Mouse (Mus musculus) adrenal gland, postnatal 14 days (tissue): ENCODE results near the gene Lama1. TPM values are rescaled to one million over a fixed set of nuclear protein-coding genes. Genes with fewer than 3 reads are reported as not detected.
A peak's percentile ranks its signal among the peaks of the same experiment; 100 is the strongest.
"Not testable (repeated sequence)": the region's sequence is repeated elsewhere in the genome, so short reads cannot be mapped to it uniquely, and the experiment has no call there.

Experiments used
- DNase-seq: peaks from one replicate; pipeline ENCODE4 v3.0.0; 2021; ENCODE audit warnings: mixed read lengths
- total RNA-seq: library from RNA; stranded (reverse); gene quantifications from 2 replicates; pipeline ENCODE4 v1.2.3, GENCODE M21; 2021

Gene Lama1
- total RNA-seq, 1 experiment from 2014 or later = 12.1 TPM

GRCm38 (mm10) chr17:67715466-67715865, 18.4 kb downstream of the Lama1 start:
- no peak for DNase-seq

DNA sequence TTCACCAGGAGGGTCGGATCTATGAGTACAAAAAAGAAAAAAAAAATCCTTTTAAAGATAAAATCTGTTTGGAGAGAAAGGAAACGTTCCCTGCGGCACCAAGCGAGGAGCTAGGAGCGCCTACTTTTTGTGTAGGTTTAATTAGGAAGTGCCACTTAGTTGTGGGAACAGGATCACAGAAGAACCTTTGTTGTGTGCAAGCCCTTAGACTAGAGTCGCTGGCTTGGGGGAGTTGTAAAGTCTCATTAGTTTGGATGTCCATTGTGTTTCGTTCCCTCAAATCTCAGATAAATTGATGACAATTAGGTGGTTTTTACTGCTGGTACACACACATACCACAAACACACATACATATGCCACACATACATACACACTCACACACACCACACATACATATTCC, 25.0 kb downstream of the Lama1 start:
- no peak for DNase-seq

- no peak for DNase-seq
These were observed 25.5 kb downstream of the Lama1 start for GRCm38 (mm10) chr17:67722578-67722977.

DNA sequence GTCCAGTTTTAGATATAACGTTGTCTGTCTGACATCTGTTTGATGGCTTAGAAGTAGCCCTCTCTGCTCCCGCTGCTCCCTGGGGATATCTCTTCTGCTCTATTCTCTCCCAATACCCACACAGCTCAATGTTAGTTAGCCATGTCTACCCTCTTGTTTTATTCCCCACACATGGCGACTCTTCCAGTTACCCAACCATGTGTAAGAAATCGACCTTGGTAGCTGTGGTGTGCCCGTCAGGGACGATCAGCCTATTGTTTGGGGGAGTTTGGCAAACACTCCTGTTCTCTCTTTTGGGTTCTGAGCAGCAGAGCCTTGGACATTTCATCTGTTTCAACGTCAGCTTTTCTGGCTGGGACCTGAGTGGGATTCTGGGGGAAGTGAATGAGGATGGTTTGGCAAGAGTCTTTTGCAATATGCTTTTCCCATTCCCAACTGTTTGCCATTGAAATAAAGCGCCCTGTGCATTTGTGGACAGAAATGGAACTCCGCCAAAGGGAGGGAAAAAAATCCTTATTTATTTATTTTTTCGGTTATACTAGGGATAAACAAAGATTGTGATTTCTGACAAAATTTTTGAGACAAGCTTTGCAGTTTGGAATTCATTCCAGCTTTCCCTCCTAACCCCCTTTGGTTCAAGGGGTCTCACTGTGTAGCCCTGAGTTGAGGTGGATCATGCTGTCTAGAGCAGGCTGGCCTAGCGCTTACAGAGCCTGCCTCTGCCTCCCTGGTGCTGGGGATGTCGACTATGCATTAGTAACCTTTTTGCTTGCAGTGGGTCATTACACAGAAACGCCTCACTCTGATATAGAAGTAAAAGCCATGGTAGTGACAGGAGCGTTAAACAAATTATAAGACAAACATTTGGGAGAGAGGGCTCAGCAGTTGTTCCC, 26.4 kb downstream of the Lama1 start:
- no peak for DNase-seq

DNA sequence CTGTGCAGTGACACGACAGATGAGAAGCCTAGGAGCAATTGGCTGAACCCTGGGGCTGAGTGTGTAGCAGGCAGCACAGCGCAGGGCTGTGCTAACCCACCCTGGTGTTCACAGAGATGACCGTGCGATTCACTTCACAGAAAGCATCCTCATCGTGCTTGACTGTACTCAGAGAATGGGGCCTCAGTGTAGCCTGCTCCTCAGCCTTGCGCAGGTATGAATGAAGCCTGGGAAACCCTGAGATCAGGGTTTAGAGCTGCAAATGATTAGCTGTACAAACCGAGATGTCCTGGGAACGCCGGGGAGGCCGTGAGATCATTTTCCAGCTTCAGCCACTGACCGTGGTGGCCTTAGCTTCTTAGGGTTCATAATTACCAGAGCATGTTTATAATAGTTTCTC, 29.5 kb downstream of the Lama1 start:
- DNase-seq = no peak

GRCm38 (mm10) chr17:67728751-67729150, 31.7 kb downstream of the Lama1 start:
- no peak for DNase-seq

DNA sequence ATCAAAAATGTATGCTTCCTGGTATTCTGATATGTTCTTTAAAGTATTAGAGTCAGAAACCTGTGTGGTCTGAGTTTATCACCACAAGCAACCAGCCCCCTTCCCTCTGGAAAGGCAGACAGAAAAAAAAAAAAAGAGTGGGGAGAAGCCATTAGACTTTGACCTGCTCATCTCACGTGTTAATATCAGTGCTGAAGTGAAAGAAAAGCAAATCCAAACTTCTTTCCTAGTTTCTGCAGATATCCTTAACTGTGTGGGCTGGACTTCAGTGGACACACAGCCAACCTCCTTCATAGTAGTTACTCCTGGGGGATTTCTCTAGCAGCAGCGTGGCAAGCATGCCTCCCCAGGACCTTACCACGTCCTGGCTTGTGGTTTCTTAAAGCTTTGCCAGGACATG, 34.0 kb downstream of the Lama1 start:
- no peak for DNase-seq

- peak; percentile 42 for DNase-seq
These were observed 34.9 kb downstream of the Lama1 start for GRCm38 (mm10) chr17:67731964-67732363.

- peak; percentile 33 for DNase-seq
These were observed 36.5 kb downstream of the Lama1 start for GRCm38 (mm10) chr17:67733516-67733915.

DNA sequence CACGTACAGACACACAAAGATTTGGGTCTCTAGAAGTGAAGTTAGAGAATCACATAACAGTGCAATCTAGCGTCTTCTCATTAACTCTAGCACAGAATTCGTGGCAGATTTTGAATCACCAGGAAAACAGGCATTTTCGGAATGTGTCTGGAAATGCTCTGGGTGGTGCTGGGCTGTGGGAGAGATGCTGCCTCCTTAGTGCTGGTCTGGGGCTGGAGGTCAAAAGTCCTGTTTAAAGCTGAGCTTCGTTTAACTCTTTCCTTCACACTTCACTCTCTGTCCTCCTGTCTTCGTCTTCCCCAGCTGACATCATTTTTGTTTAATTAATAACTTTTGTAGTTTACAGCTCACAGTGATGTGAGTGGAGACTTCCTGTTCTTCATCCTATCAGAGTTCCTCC, 38.7 kb downstream of the Lama1 start:
- DNase-seq = no peak

DNA sequence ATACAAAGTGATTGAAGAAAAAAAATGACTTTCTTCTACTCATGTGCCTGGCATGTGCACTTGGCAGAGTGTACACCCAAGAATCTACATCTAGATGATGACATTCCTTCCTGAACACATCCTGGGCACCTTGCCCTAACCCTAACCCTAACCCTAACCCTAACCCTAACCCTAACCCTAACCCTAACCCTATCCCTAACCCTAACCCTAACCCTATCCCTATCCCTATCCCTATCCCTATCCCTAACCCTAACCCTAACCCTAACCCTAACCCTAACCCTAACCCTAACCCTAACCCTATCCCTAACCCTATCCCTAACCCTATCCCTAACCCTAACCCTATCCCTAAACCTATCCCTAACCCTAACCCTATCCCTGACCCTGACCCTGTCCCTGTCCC, 44.2 kb downstream of the Lama1 start:
- not testable (repeated sequence) for DNase-seq

- DNase-seq = no peak
These were observed 67.3 kb downstream of the Lama1 start for GRCm38 (mm10) chr17:67764167-67764871.

DNA sequence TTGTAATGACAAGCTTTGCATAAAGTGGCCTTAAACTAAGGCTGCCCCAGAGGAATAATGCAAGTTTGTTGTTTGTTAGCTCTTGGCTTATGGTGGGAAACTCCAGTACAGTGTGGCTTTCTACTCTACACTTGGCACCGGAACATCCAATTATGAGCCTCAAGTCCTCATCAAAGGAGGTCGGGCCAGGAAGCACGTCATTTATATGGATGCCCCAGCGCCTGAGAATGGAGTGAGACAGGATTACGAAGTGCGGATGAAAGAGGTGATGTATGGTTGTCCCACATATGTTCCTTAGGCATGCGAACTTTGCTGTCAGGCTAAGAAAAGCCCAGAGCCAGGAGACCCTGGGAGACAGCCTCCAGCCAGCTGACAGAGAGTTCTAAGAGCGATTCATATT, 76.5 kb downstream of the Lama1 start:
- no peak for DNase-seq

GRCm38 (mm10) chr17:67776764-67777163, 79.7 kb downstream of the Lama1 start:
- peak; percentile 51 for DNase-seq

GRCm38 (mm10) chr17:67779812-67780211, 82.8 kb downstream of the Lama1 start:
- peak; percentile 31 for DNase-seq

- no peak for DNase-seq
These were observed 94.0 kb downstream of the Lama1 start for GRCm38 (mm10) chr17:67791091-67791490.

DNA sequence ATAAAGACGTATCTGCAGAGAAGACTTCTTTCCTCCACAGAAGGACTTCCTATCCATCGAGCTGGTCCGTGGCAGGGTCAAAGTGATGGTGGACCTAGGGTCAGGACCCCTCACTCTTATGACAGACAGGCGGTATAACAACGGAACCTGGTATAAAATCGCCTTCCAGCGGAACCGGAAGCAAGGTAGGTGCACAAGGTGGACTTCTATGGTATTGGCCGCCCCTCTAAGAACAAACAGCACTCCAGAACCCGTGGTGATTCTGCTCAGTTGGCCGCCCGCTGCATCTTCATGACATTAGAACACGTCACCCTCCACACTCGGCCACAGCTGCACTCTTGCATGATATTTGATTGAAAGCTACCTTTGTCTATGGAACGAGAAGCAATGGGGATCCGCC, 112.1 kb downstream of the Lama1 start:
- DNase-seq = no peak

GRCm38 (mm10) chr17:67813666-67814065, 116.6 kb downstream of the Lama1 start:
- no peak for DNase-seq

DNA sequence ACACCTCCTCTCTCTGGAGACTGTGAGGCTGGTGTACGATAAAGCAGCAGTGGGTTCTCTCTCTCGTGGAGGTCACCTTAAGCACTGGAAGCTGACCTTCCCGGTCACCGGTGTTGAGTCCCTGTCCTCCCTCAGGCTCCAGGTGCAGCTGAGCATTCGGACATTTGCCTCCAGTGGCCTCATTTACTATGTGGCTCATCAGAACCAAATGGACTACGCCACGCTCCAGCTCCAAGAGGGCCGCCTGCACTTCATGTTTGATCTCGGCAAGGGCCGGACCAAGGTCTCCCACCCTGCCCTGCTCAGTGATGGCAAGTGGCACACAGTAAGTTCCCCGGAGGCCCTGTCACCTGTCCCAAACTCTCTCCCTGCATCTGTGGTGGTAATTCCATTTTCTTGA, 118.7 kb downstream of the Lama1 start:
- no peak for DNase-seq

DNA sequence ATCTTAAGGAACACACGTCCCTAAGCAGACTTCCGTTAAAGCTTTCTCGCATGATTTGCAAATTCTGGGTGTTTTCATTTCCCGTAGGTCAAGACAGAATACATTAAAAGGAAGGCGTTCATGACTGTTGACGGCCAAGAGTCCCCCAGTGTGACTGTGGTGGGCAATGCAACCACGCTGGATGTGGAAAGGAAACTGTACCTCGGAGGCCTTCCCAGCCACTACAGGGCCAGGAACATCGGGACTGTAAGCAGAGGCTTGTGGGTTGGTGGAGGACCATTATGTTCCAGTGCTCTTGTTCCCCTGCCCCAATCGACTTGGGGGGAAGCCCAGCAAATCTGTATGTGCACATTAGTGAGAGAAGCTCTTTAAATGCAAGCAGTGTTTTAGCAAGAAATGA, 119.9 kb downstream of the Lama1 start:
- DNase-seq = no peak

- no peak for DNase-seq
These were observed 130.4 kb downstream of the Lama1 start for GRCm38 (mm10) chr17:67827431-67827830.

DNA sequence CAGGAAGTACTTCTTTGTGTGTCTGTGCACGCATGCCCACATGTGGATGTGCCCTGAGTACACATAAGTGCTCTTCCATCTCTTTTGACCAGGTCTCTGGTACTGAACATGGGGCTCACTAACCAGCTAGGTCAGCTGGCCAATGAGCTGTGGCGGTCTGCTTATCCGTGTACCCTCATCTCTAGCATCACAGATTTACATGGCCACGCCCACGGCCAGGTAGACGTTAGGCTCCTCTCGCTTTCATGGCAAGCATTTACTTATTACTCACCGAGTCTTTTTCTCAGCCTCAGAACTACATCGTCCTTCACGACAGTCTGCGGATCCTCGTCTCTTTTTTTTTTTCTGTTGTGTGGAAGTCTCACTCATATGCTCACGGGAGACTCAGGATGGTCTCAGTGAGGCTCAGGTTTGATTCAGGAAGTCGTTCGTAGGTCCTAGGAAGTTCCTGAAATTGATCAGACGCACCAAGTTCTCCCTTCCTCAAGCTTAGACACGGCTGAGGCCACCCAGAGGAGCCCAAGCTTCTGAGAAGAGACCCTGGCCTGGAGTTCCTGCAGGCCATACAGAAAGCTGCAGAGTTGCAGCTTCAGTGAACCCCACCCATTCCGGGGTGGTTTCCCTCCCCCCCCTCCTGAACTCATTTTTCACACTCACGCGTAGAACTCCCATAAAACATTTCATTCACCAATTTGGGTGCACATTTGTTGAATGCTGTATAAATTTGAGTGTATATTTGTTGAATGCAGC, 139.3 kb downstream of the Lama1 start:
- no peak for DNase-seq
